Mouse (Mus musculus) liver, embryonic 13.5 days (tissue): Measurements from ENCODE around the gene Olfr1451. TPM values are rescaled to one million over a fixed set of nuclear protein-coding genes. Genes with fewer than 3 reads are reported as not detected.
"Not testable (repeated sequence)": the region's sequence is repeated elsewhere in the genome, so short reads cannot be mapped to it uniquely, and the experiment has no call there.

ENCODE experiments used
- ATAC-seq: fragments of 200-750 bp; cut with Nextera tagmentation; 2 replicates; pipeline ENCODE4 v1.8.0; 2017; ENCODE audit warnings: low read depth, mild to moderate bottlenecking, moderate number of reproducible peaks, moderate library complexity
- DNase-seq: peaks from one replicate; pipeline ENCODE4 v3.0.0; 2022
- H3K27ac ChIP-seq: fragments of 300-500 bp; sonication (generic); 2 replicates; pipeline ENCODE4 v1.5.1; 2015; ENCODE audit warnings: moderate library complexity, mild to moderate bottlenecking, inconsistent platforms
- H3K27me3 ChIP-seq: fragments of 300-500 bp; sonication (generic); 2 replicates; pipeline ENCODE4 v1.6.1; 2015; ENCODE audit warnings: mild to moderate bottlenecking, inconsistent platforms
- H3K36me3 ChIP-seq: fragments of 300-500 bp; sonication (generic); 2 replicates; pipeline ENCODE4 v1.6.1; 2015; ENCODE audit warnings: mild to moderate bottlenecking, inconsistent platforms
- H3K4me1 ChIP-seq: fragments of 300-500 bp; sonication (generic); replicated peaks from 2 replicates; pipeline ENCODE4 v1.6.1; 2015; ENCODE audit warnings: inconsistent platforms
- H3K4me2 ChIP-seq: fragments of 300-500 bp; sonication (generic); 2 replicates; pipeline ENCODE4 v1.6.1; 2015; ENCODE audit warnings: inconsistent platforms, mild to moderate bottlenecking, moderate library complexity
- H3K4me3 ChIP-seq: fragments of 300-500 bp; sonication (generic); replicated peaks from 2 replicates; pipeline ENCODE4 v1.5.1; 2015; ENCODE audit warnings: mild to moderate bottlenecking, inconsistent platforms
- H3K9ac ChIP-seq: fragments of 300-500 bp; sonication (generic); 2 replicates; pipeline ENCODE4 v1.6.1; 2015; ENCODE audit warnings: mild to moderate bottlenecking, inconsistent platforms
- H3K9me3 ChIP-seq: fragments of 300-500 bp; sonication (generic); replicated peaks from 2 replicates; pipeline ENCODE4 v1.6.1; 2016; ENCODE audit warnings: inconsistent platforms
- WGBS: fragments of 180-500 bp; shearing (Covaris S2); methylation state at CpG from one replicate; pipeline ENCODE4 v1.1.7; 2015; ENCODE audit not compliant: insufficient replicate concordance; 5-methylcytosine and 5-hydroxymethylcytosine counted together
- polyA plus RNA-seq: library from polyadenylated mRNA; unstranded; fragments of >200 nt; fragmentation: Nextera tagmentation; extraction: Ambion mirVana; gene quantifications from 2 replicates; pipeline ENCODE4 v1.2.1, GENCODE M21; 2015

The Olfr1451 gene
- polyA plus RNA-seq: not detected in 2 replicates

GRCm38 (mm10) chr19:12994714-12995113, at the start of gene Olfr1451:
Olfr1451 (plus strand) TSS chr19:12995014.
- H3K36me3 ChIP-seq: no peaks in the 10 kb centered on the region
- H3K27ac ChIP-seq: no peak within 1 kb of the TSS
- no peaks in the 10 kb centered on the region for H3K4me1 ChIP-seq
- no peaks in the 10 kb centered on the region for H3K27me3 ChIP-seq
- DNase-seq: no peak
- H3K4me3 ChIP-seq: no peak within 1 kb of the TSS
- no peak within 1 kb of the TSS for H3K9ac ChIP-seq
- no peak for ATAC-seq
- 48% methylated on average over 2 of the region's 2 CpGs for WGBS
- H3K9me3 ChIP-seq: no peaks in the 10 kb centered on the region
- H3K4me2 ChIP-seq: no peak within 1 kb of the TSS

- Histone ChIP-seq H3K27ac (no peak within 1 kb of the TSS), H3K36me3 (no peaks in the 10 kb centered on the region), H3K4me3 (no peak within 1 kb of the TSS), H3K9me3 (no peaks in the 10 kb centered on the region), H3K4me1 (no peaks in the 10 kb centered on the region), H3K9ac (no peak within 1 kb of the TSS), H3K27me3 (no peaks in the 10 kb centered on the region), H3K4me2 (no peak within 1 kb of the TSS)
- DNase-seq (no peak), ATAC-seq (no peak)
- WGBS: 67% methylated on average over 1 of the region's 1 CpGs
Measured at GRCm38 (mm10) chr19:12949958-12950357, 44.9 kb upstream of the Olfr1451 start, which contains the start of gene Olfr1450. Olfr1450 (plus strand) TSS chr19:12950258.

- not testable (repeated sequence) for H3K4me1 ChIP-seq, DNase-seq, H3K9me3 ChIP-seq, H3K27me3 ChIP-seq, H3K36me3 ChIP-seq, H3K27ac ChIP-seq, H3K4me2 ChIP-seq, H3K4me3 ChIP-seq, H3K9ac ChIP-seq, ATAC-seq
- 63% methylated on average over 5 of the region's 5 CpGs for WGBS
Measured at GRCm38 (mm10) chr19:12970082-12970481, 24.7 kb upstream of the Olfr1451 start.

- 81% methylated on average over 4 of the region's 4 CpGs for WGBS
- not testable (repeated sequence) for H3K4me1 ChIP-seq, H3K4me3 ChIP-seq
Measured at GRCm38 (mm10) chr19:12992316-12992715, 2.5 kb upstream of the Olfr1451 start.

GRCm38 (mm10) chr19:13028227-13028626, 33.4 kb downstream of the Olfr1451 start, which contains the start of gene Olfr1453:
Olfr1453 (minus strand) TSS chr19:13028327.
- no peak for ATAC-seq
- no peak for DNase-seq
- Histone ChIP-seq H3K27me3 (no peaks in the 10 kb centered on the region), H3K9ac (no peak within 1 kb of the TSS), H3K4me3 (no peak within 1 kb of the TSS), H3K27ac (no peak within 1 kb of the TSS), H3K9me3 (no peaks in the 10 kb centered on the region), H3K4me2 (no peak within 1 kb of the TSS), H3K4me1 (no peaks in the 10 kb centered on the region), H3K36me3 (no peaks in the 10 kb centered on the region)
- WGBS: 26% methylated on average over 1 of the region's 1 CpGs

More at GRCm38 (mm10) chr19:12992316-12992715, 2.5 kb upstream of the Olfr1451 start:
- not testable (repeated sequence) for H3K9ac ChIP-seq, DNase-seq, H3K27me3 ChIP-seq, H3K9me3 ChIP-seq, H3K27ac ChIP-seq, H3K4me2 ChIP-seq, ATAC-seq, H3K36me3 ChIP-seq

Other genes with a start within 250 kb of the Olfr1451 start
- 0.69 and 0.81 TPM in 2 replicates for gene Cntf, start 229.4 kb upstream of the Olfr1451 start, polyA plus RNA-seq
- 8.4 and 9.2 TPM in 2 replicates for gene Zfp91, start 198.9 kb upstream of the Olfr1451 start, polyA plus RNA-seq
- 1.5 and 2.0 TPM in 2 replicates for gene Lpxn, start 198.8 kb upstream of the Olfr1451 start, polyA plus RNA-seq
- not detected in 2 replicates for gene Gm5244, start 148.3 kb upstream of the Olfr1451 start, polyA plus RNA-seq
- not detected in 2 replicates for gene Olfr1444, start 137.7 kb upstream of the Olfr1451 start, polyA plus RNA-seq
- not detected in 2 replicates for gene Olfr1445, start 111.2 kb upstream of the Olfr1451 start, polyA plus RNA-seq
- not detected in 2 replicates for gene Olfr1446, start 101.5 kb upstream of the Olfr1451 start, polyA plus RNA-seq
- gene Olfr1447, start 91.3 kb upstream of the Olfr1451 start, polyA plus RNA-seq: not detected in 2 replicates
- gene Olfr1448, start 70.6 kb upstream of the Olfr1451 start, polyA plus RNA-seq: not detected in 2 replicates
- gene Olfr1449, start 64.2 kb upstream of the Olfr1451 start, polyA plus RNA-seq: not detected in 2 replicates
- gene Olfr1450, start 44.8 kb upstream of the Olfr1451 start, polyA plus RNA-seq: not detected in 2 replicates
- not detected in 2 replicates for gene Olfr1453, start 33.3 kb downstream of the Olfr1451 start, polyA plus RNA-seq
- not detected in 2 replicates for gene Olfr1454, start 65.6 kb downstream of the Olfr1451 start, polyA plus RNA-seq
- not detected in 2 replicates for gene Olfr1457, start 102.9 kb downstream of the Olfr1451 start, polyA plus RNA-seq
- not detected in 2 replicates for gene Olfr1458, start 111.8 kb downstream of the Olfr1451 start, polyA plus RNA-seq
- gene Olfr1459, start 154.5 kb downstream of the Olfr1451 start, polyA plus RNA-seq: not detected in 2 replicates
- gene Olfr1461, start 168.0 kb downstream of the Olfr1451 start, polyA plus RNA-seq: not detected in 2 replicates
- not detected in 2 replicates for gene Olfr1462, start 190.7 kb downstream of the Olfr1451 start, polyA plus RNA-seq
- not detected in 2 replicates for gene Olfr1463, start 236.3 kb downstream of the Olfr1451 start, polyA plus RNA-seq